In genomic region chr16:18425475-18426214, GRCm38 (mm10) we compare ENCODE assay signal across 8 mouse cellular contexts. TPM values are rescaled to one million over a fixed set of nuclear protein-coding genes. Genes with fewer than 3 reads are reported as not detected.
DNase-seq lines count a peak whose midpoint lies in the region; ATAC-seq and TF ChIP-seq lines count a peak whose summit lies in the region.

No protein-coding gene starts in this region.

- peak overlapping the region; percentile 80 for H3K9ac ChIP-seq in intestine, postnatal 0 days (ENCODE audit: low read depth, low read length)
- H3K9ac ChIP-seq in neural tube, embryonic 15.5 days (replicated peaks), result peak overlapping the region; percentile 75

- peak overlapping the region; percentile 87 for H3K4me2 ChIP-seq in intestine, postnatal 0 days (replicated peaks; ENCODE audit: low read depth)
- H3K4me2 ChIP-seq in neural tube, embryonic 15.5 days, result peak overlapping the region; percentile 90

- H3K27ac ChIP-seq in cerebellum, adult 2 months (ENCODE audit: insufficient read depth, low read length), result peak overlapping the region; percentile 89
- peak overlapping the region; percentile 48 for H3K27ac ChIP-seq in embryonic fibroblast, embryonic 13.5 days (ENCODE audit: insufficient read depth, low read length)
- peak overlapping the region; percentile 79 for H3K27ac ChIP-seq in intestine, postnatal 0 days (ENCODE audit: low read depth, low read length)
- peak overlapping the region; percentile 78 for H3K27ac ChIP-seq in neural tube, embryonic 15.5 days (replicated peaks)

- WGBS in cerebellum, adult 2 months, result 3% methylated on average over 10 of the region's 10 CpGs
- 13% methylated on average over 10 of the region's 10 CpGs for WGBS in intestine, postnatal 0 days
- WGBS in neural tube, embryonic 15.5 days, result 16% methylated on average over 10 of the region's 10 CpGs

- DNase-seq in cerebellum, adult 2 months, result peak; percentile 49 to 59
- DNase-seq in cerebellum, postnatal 36 days, result no peak
- DNase-seq in 3134 (ENCODE audit: extremely low read depth, insufficient read length, low spot score), result peak; percentile 50
- no peak for DNase-seq in right cerebral cortex, adult 2 months (ENCODE audit: low spot score in 2 of 2)

- peaks cover 14% of the 10 kb centered on the region for H3K36me3 ChIP-seq in intestine, postnatal 0 days (ENCODE audit: control insufficient read depth, insufficient read depth)
- H3K36me3 ChIP-seq in neural tube, embryonic 15.5 days, result peaks cover 10% of the 10 kb centered on the region

- TF ChIP-seq POLR2A in cerebellum, adult 2 months (IDR thresholded peaks at IDR 0.05; ENCODE audit: borderline replicate concordance, insufficient read depth, low read length), result no peak
- TF ChIP-seq POLR2A in embryonic fibroblast, embryonic 13.5 days (IDR thresholded peaks at IDR 0.05; ENCODE audit: low read depth, low read length), result no peak

- ATAC-seq in intestine, postnatal 0 days, result no peak
- ATAC-seq in neural tube, embryonic 15.5 days (ENCODE audit: low FRiP score), result peak; percentile 58
- no peak for ATAC-seq in erythroid progenitor cell, adult 5-6 weeks (replicated peaks; ENCODE audit: low FRiP score, poor library complexity, severe bottlenecking)

- no peaks in the 10 kb centered on the region for H3K9me3 ChIP-seq in intestine, postnatal 0 days (ENCODE audit: control insufficient read depth)
- no peaks in the 10 kb centered on the region for H3K9me3 ChIP-seq in neural tube, embryonic 15.5 days (replicated peaks)

- H3K4me3 ChIP-seq in cerebellum, adult 2 months (replicated peaks; ENCODE audit: insufficient read depth, low read depth, low read length), result peak overlapping the region; percentile 94
- H3K4me3 ChIP-seq in embryonic fibroblast, embryonic 13.5 days (ENCODE audit: insufficient read depth, low read length), result peak overlapping the region; percentile 70
- H3K4me3 ChIP-seq in intestine, postnatal 0 days (ENCODE audit: low read depth, low read length), result peak overlapping the region; percentile 75
- H3K4me3 ChIP-seq in neural tube, embryonic 15.5 days (replicated peaks), result peak overlapping the region; percentile 66

- no peak for TF ChIP-seq CTCF in cerebellum, adult 2 months (IDR thresholded peaks at IDR 0.05; ENCODE audit: borderline replicate concordance, insufficient read depth, low read depth, low read length)
- no peak for TF ChIP-seq CTCF in embryonic fibroblast, embryonic 13.5 days (IDR thresholded peaks at IDR 0.05; ENCODE audit: borderline replicate concordance, insufficient read depth, low read length)
- no peak for TF ChIP-seq CTCF in intestine, postnatal 0 days (IDR thresholded peaks at IDR 0.05; ENCODE audit: low read depth)

- H3K27me3 ChIP-seq in cerebellum, adult 2 months (ENCODE audit: control insufficient read depth, insufficient read depth, low read length), result no peaks in the 10 kb centered on the region
- no peaks in the 10 kb centered on the region for H3K27me3 ChIP-seq in intestine, postnatal 0 days (replicated peaks; ENCODE audit: control insufficient read depth, insufficient read depth, low read length)
- no peaks in the 10 kb centered on the region for H3K27me3 ChIP-seq in neural tube, embryonic 15.5 days (replicated peaks)

- H3K4me1 ChIP-seq in cerebellum, adult 2 months (ENCODE audit: control insufficient read depth, insufficient read depth, low read length), result peaks cover 12% of the 10 kb centered on the region; the same call in 1 of the 2 replicates
- H3K4me1 ChIP-seq in embryonic fibroblast, embryonic 13.5 days (ENCODE audit: control insufficient read depth, insufficient read depth, low read length), result peaks cover 7% of the 10 kb centered on the region; the same call in 1 of the 2 replicates
- peaks cover 8% of the 10 kb centered on the region; the same call in 1 of the 2 replicates for H3K4me1 ChIP-seq in intestine, postnatal 0 days (replicated peaks; ENCODE audit: control insufficient read depth, insufficient read depth, low read length)
- H3K4me1 ChIP-seq in neural tube, embryonic 15.5 days, result peaks cover 30% of the 10 kb centered on the region

RNA-seq across cellular contexts. Expression of gene Txnrd2, which starts 0.5 kb away (rescaled TPM):
- 20.6 and 23.1 TPM in 2 replicates for polyA plus RNA-seq in cerebellum, adult 2 months (2012; rRNA removed)
- polyA plus RNA-seq in embryonic fibroblast, embryonic 13.5 days (2011; ENCODE audit: insufficient read length, low read depth, missing spikeins), result 4.6 and 7.5 TPM in 2 replicates
- polyA plus RNA-seq in intestine, postnatal 0 days (2015; fragmentation: Nextera tagmentation; extraction: Ambion mirVana), result 24.8 and 25.0 TPM in 2 replicates
- polyA plus RNA-seq in neural tube, embryonic 15.5 days (2015; fragmentation: Nextera tagmentation; extraction: Ambion mirVana), result 28.3 and 30.9 TPM in 2 replicates
- total RNA-seq in erythroid progenitor cell, adult 5-6 weeks (2015; ENCODE audit: low replicate concordance), result 117 and 217 TPM in 2 replicates
- 138 and 221 TPM in 2 replicates for total RNA-seq in erythroid progenitor cell, adult 5-6 weeks (2017; ENCODE audit: low replicate concordance)

RNA-seq across cellular contexts. Expression of gene Comt, which starts 1.0 kb away (rescaled TPM):
- 145 and 146 TPM in 2 replicates for polyA plus RNA-seq in cerebellum, adult 2 months (2012; rRNA removed)
- polyA plus RNA-seq in embryonic fibroblast, embryonic 13.5 days (2011; ENCODE audit: insufficient read length, low read depth, missing spikeins), result 89.2 and 96.0 TPM in 2 replicates
- 103 and 107 TPM in 2 replicates for polyA plus RNA-seq in intestine, postnatal 0 days (2015; fragmentation: Nextera tagmentation; extraction: Ambion mirVana)
- 117 and 128 TPM in 2 replicates for polyA plus RNA-seq in neural tube, embryonic 15.5 days (2015; fragmentation: Nextera tagmentation; extraction: Ambion mirVana)
- total RNA-seq in erythroid progenitor cell, adult 5-6 weeks (2015; ENCODE audit: low replicate concordance), result 129 and 131 TPM in 2 replicates
- total RNA-seq in erythroid progenitor cell, adult 5-6 weeks (2017; ENCODE audit: low replicate concordance), result 66.4 and 67.4 TPM in 2 replicates

Comparison
In these comparisons a context has a peak if more than half of its experiments do, and no peak if none do; other contexts are left out.
1. DNase-seq: peak in cerebellum, adult 2 months (2 of 2) and 3134 (single experiment); none in cerebellum, postnatal 36 days (0 of 2) and right cerebral cortex, adult 2 months (0 of 2).
2. Peak in every context shown above with its lines, with median percentiles within 50 percentile points of each other: H3K27ac ChIP-seq and H3K4me3 ChIP-seq.